Mouse (Mus musculus) MEL (cell line): ENCODE results near the gene Bptf. TPM values are rescaled to one million over a fixed set of nuclear protein-coding genes. Genes with fewer than 3 reads are reported as not detected.

Source experiments
- DNase-seq: peaks from one replicate; pipeline ENCODE4 v3.0.0; 2011; ENCODE audit warnings: low read depth, low spot score
- H3K27ac ChIP-seq: 2 replicates; pipeline ENCODE4 v1.5.1; 2012; ENCODE audit warnings: low read depth, mild to moderate bottlenecking, control low read depth, low read length, moderate library complexity; ENCODE audit not compliant: control insufficient read depth
- H3K27me3 ChIP-seq, 2 experiments: fragments of 150-350 bp in 1 of 2; sonication (generic) in 1 of 2; 2 replicates each; pipeline ENCODE4 v1.6.1; 2012; ENCODE audit warnings: low read length in 2 of 2, mild to moderate bottlenecking in 2 of 2, improper control_type of control experiment in 1 of 2, moderate library complexity in 1 of 2; ENCODE audit not compliant: insufficient read depth in 2 of 2, control insufficient read depth in 1 of 2
- H3K36me3 ChIP-seq, 2 experiments: 2 replicates each; pipeline ENCODE4 v1.6.1; 2012 to 2014; ENCODE audit warnings: low read length in 2 of 2, improper control_type of control experiment in 1 of 2, inconsistent platforms in 1 of 2, mild to moderate bottlenecking in 1 of 2; ENCODE audit not compliant: insufficient read depth in 2 of 2, control insufficient read depth in 1 of 2
- H3K4me1 ChIP-seq, 2 experiments: fragments of 150-350 bp in 1 of 2; sonication (generic) in 1 of 2; 2 replicates each; pipeline ENCODE4 v1.6.1; 2012; ENCODE audit warnings: low read length in 2 of 2, improper control_type of control experiment in 1 of 2, mild to moderate bottlenecking in 1 of 2; ENCODE audit not compliant: insufficient read depth in 2 of 2, control insufficient read depth in 1 of 2
- H3K4me3 ChIP-seq, 2 experiments: fragments of 150-350 bp in 1 of 2; sonication (generic) in 1 of 2; 2 replicates each; pipeline ENCODE4 v1.5.1; 2012; ENCODE audit warnings: low read depth in 2 of 2, low read length in 2 of 2, mild to moderate bottlenecking in 2 of 2, moderate library complexity in 2 of 2, control low read depth in 1 of 2, improper control_type of control experiment in 1 of 2; ENCODE audit not compliant: control insufficient read depth in 1 of 2, insufficient read depth in 1 of 2
- H3K79me2 ChIP-seq: 2 replicates; pipeline ENCODE4 v1.6.1; 2012; ENCODE audit warnings: mild to moderate bottlenecking, low read length, moderate library complexity; ENCODE audit not compliant: control insufficient read depth, poor library complexity, insufficient read depth
- H3K9ac ChIP-seq: 2 replicates; pipeline ENCODE4 v1.6.1; 2012; ENCODE audit warnings: low read depth, mild to moderate bottlenecking, control low read depth, low read length, moderate library complexity; ENCODE audit not compliant: control insufficient read depth, poor library complexity, severe bottlenecking
- H3K9me3 ChIP-seq: fragments of 150-350 bp; sonication (generic); replicated peaks from 2 replicates; pipeline ENCODE4 v1.6.1; 2012; ENCODE audit warnings: mild to moderate bottlenecking, low read length, improper control_type of control experiment, moderate library complexity; ENCODE audit not compliant: insufficient read depth
- BHLHE40 ChIP-seq: IDR thresholded peaks from 2 replicates; pipeline ENCODE4 v1.6.1; 2012; ENCODE audit warnings: low read depth, mild to moderate bottlenecking, inconsistent platforms, low read length, improper control_type of control experiment, borderline replicate concordance
- CHD2 ChIP-seq: IDR thresholded peaks from 2 replicates; pipeline ENCODE4 v1.6.1; 2011; ENCODE audit warnings: low read length, improper control_type of control experiment
- E2F4 ChIP-seq: IDR thresholded peaks from 2 replicates; pipeline ENCODE4 v1.6.1; 2011; ENCODE audit warnings: low read depth, low read length, improper control_type of control experiment, borderline replicate concordance
- ELF1 ChIP-seq: IDR thresholded peaks from 2 replicates; pipeline ENCODE4 v1.6.1; 2014; ENCODE audit warnings: low read depth, mild to moderate bottlenecking, inconsistent platforms, low read length, improper control_type of control experiment, moderate library complexity
- EP300 ChIP-seq, 2 experiments: IDR thresholded peaks; 2 replicates each; pipeline ENCODE4 v1.6.1; 2011; ENCODE audit warnings: improper control_type of control experiment in 2 of 2, low read length in 2 of 2, low read depth in 1 of 2, mild to moderate bottlenecking in 1 of 2
- ETS1 ChIP-seq: IDR thresholded peaks from 2 replicates; pipeline ENCODE4 v1.6.1; 2012; ENCODE audit warnings: low read depth, mild to moderate bottlenecking, inconsistent platforms, low read length, improper control_type of control experiment, moderate library complexity
- JUND ChIP-seq: IDR thresholded peaks from 2 replicates; pipeline ENCODE4 v1.6.1; 2011; ENCODE audit warnings: low read depth, mild to moderate bottlenecking, improper control_type of control experiment, low read length
- KAT2A ChIP-seq: conservative IDR thresholded peaks from 2 replicates; pipeline ENCODE4 v1.6.1; 2012; ENCODE audit warnings: low read depth, low read length, improper control_type of control experiment, inconsistent platforms
- MAX ChIP-seq: IDR thresholded peaks from 2 replicates; pipeline ENCODE4 v1.6.1; 2011; ENCODE audit warnings: low read length, improper control_type of control experiment
- MAZ ChIP-seq: IDR thresholded peaks from 2 replicates; pipeline ENCODE4 v1.6.1; 2012; ENCODE audit warnings: low read depth, mild to moderate bottlenecking, inconsistent platforms, low read length, improper control_type of control experiment
- NRF1 ChIP-seq: IDR thresholded peaks from 2 replicates; pipeline ENCODE4 v1.6.1; 2014; ENCODE audit warnings: low read depth, mild to moderate bottlenecking, inconsistent platforms, low read length, improper control_type of control experiment, moderate library complexity; ENCODE audit not compliant: poor library complexity, insufficient read depth, severe bottlenecking
- RAD21 ChIP-seq: IDR thresholded peaks from 2 replicates; pipeline ENCODE4 v1.6.1; 2011; ENCODE audit warnings: mild to moderate bottlenecking, low read depth, low read length, improper control_type of control experiment
- RCOR1 ChIP-seq: IDR thresholded peaks from 2 replicates; pipeline ENCODE4 v1.6.1; 2012; ENCODE audit warnings: low read depth, mild to moderate bottlenecking, inconsistent platforms, low read length, improper control_type of control experiment
- SIN3A ChIP-seq: IDR thresholded peaks from 2 replicates; pipeline ENCODE4 v1.6.1; 2012; ENCODE audit warnings: low read length, improper control_type of control experiment, inconsistent platforms
- TBP ChIP-seq: IDR thresholded peaks from 2 replicates; pipeline ENCODE4 v1.8.0; 2011; ENCODE audit warnings: low read depth, low read length, improper control_type of control experiment
- TCF12 ChIP-seq: IDR thresholded peaks from 2 replicates; pipeline ENCODE4 v1.6.1; 2014; ENCODE audit warnings: low read depth, mild to moderate bottlenecking, inconsistent platforms, low read length, improper control_type of control experiment, moderate library complexity
- ZC3H11A ChIP-seq: IDR thresholded peaks from 2 replicates; pipeline ENCODE4 v1.6.1; 2012; ENCODE audit warnings: low read depth, mild to moderate bottlenecking, inconsistent platforms, low read length, improper control_type of control experiment
- ZKSCAN1 ChIP-seq: IDR thresholded peaks from 2 replicates; pipeline ENCODE4 v1.6.1; 2012; ENCODE audit warnings: low read depth, mild to moderate bottlenecking, inconsistent platforms, low read length, improper control_type of control experiment, moderate library complexity
- ZNF384 ChIP-seq: IDR thresholded peaks from 2 replicates; pipeline ENCODE4 v1.6.1; 2012; ENCODE audit warnings: low read depth, mild to moderate bottlenecking, inconsistent platforms, low read length, improper control_type of control experiment
- polyA plus RNA-seq, 2 experiments: library from polyadenylated mRNA; stranded (reverse) in 1 of 2; unstranded in 1 of 2; fragments of >175 nt in 1 of 2; fragments of >200 nt in 1 of 2; gene quantifications; 2 replicates each; pipeline versions ENCODE4 v1.2.1 to v1.2.4; 2012; ENCODE audit warnings: low replicate concordance in 2 of 2, low read depth in 1 of 2; ENCODE audit not compliant: insufficient read length in 2 of 2, insufficient read depth in 1 of 2, missing spikeins in 1 of 2
- total RNA-seq: library from RNA; depleted of rRNA; stranded (reverse); fragments of 300-350 nt; gene quantifications from 2 replicates; pipeline ENCODE4 v1.2.3, GENCODE M21; 2012

Gene Bptf
- total and polyA plus RNA-seq, 3 experiments, result 27.5 to 55.4 (median 52.7) TPM

DNA sequence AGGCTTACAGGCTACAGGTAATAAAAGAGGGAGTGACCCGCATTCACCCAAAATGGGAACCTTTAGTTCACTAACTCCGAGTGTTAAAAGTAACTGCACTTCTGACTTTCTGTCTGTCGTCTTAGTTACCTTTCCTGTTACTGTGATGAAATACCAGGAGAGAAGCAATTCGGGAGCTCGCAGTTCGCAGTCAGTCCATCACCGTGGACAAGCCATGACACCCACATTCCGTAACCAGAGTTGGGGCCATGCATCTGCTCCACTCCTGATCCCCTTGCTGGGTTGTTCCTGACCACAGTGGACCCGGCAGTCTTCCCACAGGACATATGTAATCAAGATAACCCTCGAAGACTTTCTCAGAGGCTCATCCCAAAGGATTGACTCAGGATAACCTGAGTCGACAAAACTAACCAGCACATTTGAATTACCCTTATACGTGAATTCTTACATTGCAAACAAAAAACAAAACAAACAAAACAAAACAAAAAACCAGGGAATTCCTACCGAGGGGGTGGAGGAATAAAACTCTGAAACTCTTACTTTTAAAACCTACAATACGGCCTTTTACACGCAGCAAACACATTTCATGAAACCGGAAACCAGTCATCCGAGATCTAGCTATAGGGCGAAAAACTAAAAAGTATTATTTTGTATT, 120.1 kb downstream of the Bptf start (continued):
- TF ChIP-seq RCOR1, result no peak
- TF ChIP-seq MAX, result peak; percentile 43; the same call in 1 of the 2 replicates
- TF ChIP-seq JUND, result no peak
- TF ChIP-seq NRF1, result no peak
- TF ChIP-seq ELF1, result peak; percentile 25; the same call in 1 of the 2 replicates
- TF ChIP-seq ZNF384, result no peak; the same call in 1 of the 2 replicates
- peak in 1 of 2 experiments; percentile 58; a peak in 1 of 4 replicates for TF ChIP-seq EP300 (IDR thresholded peaks at IDR 0.05; ENCODE audit: low read depth in 1 of 2, low read length in 2 of 2)

GRCm38 (mm10) chr11:107011171-107011570, 120.8 kb downstream of the Bptf start:
- Histone ChIP-seq H3K36me3 (peaks cover 0 to 12% of the 10 kb centered on the region in 2 experiments; a peak in 2 of 4 replicates), H3K9ac (peak overlapping the region; percentile 90), H3K4me1 (peaks cover 0 to 11% of the 10 kb centered on the region in 2 experiments; a peak in 3 of 4 replicates), H3K9me3 (no peaks in the 10 kb centered on the region), H3K27ac (peak overlapping the region; percentile 94; the same call in 1 of the 2 replicates), H3K27me3 (no peaks in the 10 kb centered on the region), H3K4me3 (peak overlapping the region in 1 of 2 experiments; percentile 72; a peak in 1 of 4 replicates), H3K79me2 (peaks cover 5% of the 10 kb centered on the region; the same call in 1 of the 2 replicates)
- TF ChIP-seq RCOR1, result no peak
- no peak for TF ChIP-seq E2F4
- no peak for TF ChIP-seq TCF12
- no peak for TF ChIP-seq ETS1
- no peak for TF ChIP-seq NRF1
- TF ChIP-seq ZKSCAN1, result no peak
- TF ChIP-seq SIN3A, result no peak
- TF ChIP-seq RAD21, result no peak
- TF ChIP-seq KAT2A, result no peak
- no peak for TF ChIP-seq ELF1
- TF ChIP-seq CHD2, result no peak
- TF ChIP-seq ZNF384, result no peak
- TF ChIP-seq ZC3H11A, result no peak
- TF ChIP-seq TBP, result no peak
- TF ChIP-seq MAZ, result no peak
- no peak for TF ChIP-seq BHLHE40
- no peak for DNase-seq
